Mouse (Mus musculus) heart, embryonic 11.5 days (tissue): ENCODE data around the gene Ints14. TPM values are rescaled to one million over a fixed set of nuclear protein-coding genes. Genes with fewer than 3 reads are reported as not detected.

ENCODE experiments used
- ATAC-seq: fragments of 200-750 bp; cut with Nextera tagmentation; replicated peaks from 2 replicates; pipeline ENCODE4 v1.8.0; 2017; ENCODE audit warnings: moderate library complexity; ENCODE audit not compliant: insufficient number of reproducible peaks, low FRiP score, low TSS enrichment
- H3K27ac ChIP-seq: fragments of 300-500 bp; sonication (generic); 2 replicates; pipeline ENCODE4 v1.5.1; 2014; ENCODE audit warnings: mild to moderate bottlenecking, low read depth, low read length
- H3K27me3 ChIP-seq: fragments of 300-500 bp; sonication (generic); 2 replicates; pipeline ENCODE4 v1.6.1; 2014; ENCODE audit warnings: mild to moderate bottlenecking, low read length, mixed read lengths; ENCODE audit not compliant: control insufficient read depth, insufficient read depth
- H3K36me3 ChIP-seq: fragments of 300-500 bp; sonication (generic); 2 replicates; pipeline ENCODE4 v1.6.1; 2014; ENCODE audit warnings: mild to moderate bottlenecking, low read length, moderate library complexity, mixed read lengths; ENCODE audit not compliant: control insufficient read depth, insufficient read depth
- H3K4me1 ChIP-seq: fragments of 300-500 bp; sonication (generic); 2 replicates; pipeline ENCODE4 v1.6.1; 2014; ENCODE audit warnings: low read length; ENCODE audit not compliant: control insufficient read depth, insufficient read depth
- H3K4me2 ChIP-seq: fragments of 300-500 bp; sonication (generic); 2 replicates; pipeline ENCODE4 v1.6.1; 2014; ENCODE audit warnings: mild to moderate bottlenecking, moderate library complexity
- H3K4me3 ChIP-seq: fragments of 300-500 bp; sonication (generic); 2 replicates; pipeline ENCODE4 v1.5.1; 2014; ENCODE audit warnings: low read depth, low read length
- H3K9ac ChIP-seq: fragments of 300-500 bp; sonication (generic); 2 replicates; pipeline ENCODE4 v1.6.1; 2014; ENCODE audit warnings: mild to moderate bottlenecking, low read depth, low read length, moderate library complexity
- H3K9me3 ChIP-seq: fragments of 300-500 bp; sonication (generic); replicated peaks from 2 replicates; pipeline ENCODE4 v1.6.1; 2016; ENCODE audit warnings: low read length; ENCODE audit not compliant: control insufficient read depth
- WGBS: fragments of 180-500 bp; shearing (Covaris S2); extraction: QIAGEN DNeasy Blood & Tissue Kit; methylation state at CpG from one replicate; pipeline ENCODE4 v1.1.7; 2014; ENCODE audit not compliant: insufficient replicate concordance; 5-methylcytosine and 5-hydroxymethylcytosine counted together
- polyA plus RNA-seq: library from polyadenylated mRNA; unstranded; fragments of >200 nt; fragmentation: Nextera tagmentation; extraction: Ambion mirVana; gene quantifications from 2 replicates; pipeline ENCODE4 v1.2.1, GENCODE M21; 2014

Gene Ints14
- polyA plus RNA-seq, 1 experiment from 2014 or later, result 50.6 TPM

DNA sequence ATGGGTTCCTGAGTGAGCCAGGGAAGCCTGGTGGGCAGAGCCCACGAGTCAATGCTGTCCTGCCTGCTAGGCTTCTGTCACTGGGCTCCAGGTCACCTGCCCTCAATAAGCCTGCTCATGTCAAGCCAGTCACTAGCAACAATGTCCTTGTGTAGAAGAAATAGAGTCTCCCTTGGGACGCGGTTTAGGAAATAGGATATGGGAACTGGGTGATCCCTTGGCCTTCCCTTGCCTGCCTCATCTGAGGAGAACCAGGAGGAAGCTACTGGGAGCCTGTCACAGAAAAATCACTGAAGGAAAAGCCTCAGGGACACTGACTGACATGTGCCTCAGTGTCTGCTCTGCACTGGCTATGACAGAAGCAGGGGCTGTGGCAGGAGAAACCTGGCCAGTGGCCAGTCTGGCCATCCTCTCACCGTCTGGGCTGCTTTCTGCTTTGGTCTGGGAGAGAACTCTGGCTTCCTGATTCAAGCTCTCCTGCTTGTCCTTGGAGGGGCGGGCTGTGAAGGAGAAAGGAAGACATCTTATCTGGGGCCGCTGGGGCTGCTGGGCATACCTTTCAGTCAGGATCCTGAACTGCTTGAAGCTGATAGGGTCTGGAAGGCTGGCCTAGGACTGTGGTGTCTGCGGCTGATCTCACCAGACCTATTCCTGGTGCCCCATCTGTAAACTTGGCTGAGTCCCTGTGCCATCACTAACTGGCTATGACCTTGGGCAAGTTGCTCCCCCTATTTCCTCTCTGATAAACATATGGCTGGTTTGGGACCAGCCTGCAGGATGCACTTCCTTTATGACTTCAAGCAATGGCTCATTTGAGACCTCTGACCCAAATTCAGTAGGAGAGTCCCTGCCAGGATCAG lies 28.7 kb upstream of the Ints14 start:
- H3K4me1 ChIP-seq, result peaks cover 27% of the 10 kb centered on the region

DNA sequence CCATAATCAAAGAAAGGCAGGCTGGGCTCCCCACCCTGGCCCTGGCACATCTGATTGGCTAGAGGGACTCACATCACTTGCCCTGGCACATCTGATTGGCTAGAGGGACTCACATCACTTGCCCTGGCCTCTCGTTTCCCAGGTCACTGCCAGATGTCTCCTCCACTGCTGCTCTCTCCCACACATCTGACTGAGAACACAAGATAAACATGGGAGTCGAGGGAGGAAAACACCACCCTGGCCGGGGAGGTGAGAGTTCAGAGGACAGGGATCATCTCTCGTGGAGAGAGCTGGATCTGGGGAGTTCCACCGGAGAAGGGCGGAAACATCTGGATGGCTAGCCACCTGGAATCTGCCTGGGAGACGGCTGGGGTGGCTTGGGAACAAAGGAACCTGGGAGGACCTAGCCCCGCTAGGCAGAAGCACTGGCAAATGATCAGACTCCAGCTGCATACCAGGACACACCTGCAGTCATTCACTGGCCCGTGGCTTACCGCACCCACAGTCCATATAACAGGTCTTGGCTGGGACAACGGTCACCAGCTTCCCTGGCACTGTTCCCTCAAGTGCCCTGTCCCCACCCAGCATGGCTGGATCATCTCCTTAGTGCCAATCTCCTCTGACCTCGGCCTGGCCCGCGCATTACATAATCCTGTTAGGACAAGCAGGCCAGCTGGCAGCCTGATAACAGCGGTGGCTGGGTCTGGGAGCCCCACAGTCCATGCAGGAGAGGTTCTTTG lies 26.5 kb upstream of the Ints14 start:
- Histone ChIP-seq H3K4me3 (no peak overlapping the region), H3K4me2 (peak overlapping the region; percentile 14), H3K9me3 (no peaks in the 10 kb centered on the region), H3K9ac (no peak overlapping the region), H3K27me3 (no peaks in the 10 kb centered on the region), H3K4me1 (peaks cover 31% of the 10 kb centered on the region), H3K27ac (no peak overlapping the region), H3K36me3 (no peaks in the 10 kb centered on the region)
- WGBS, result 39% methylated on average over 15 of the region's 15 CpGs
- ATAC-seq, result no peak; the same call in 1 of the 2 replicates

More for the DNA sequence above, 28.7 kb upstream of the Ints14 start:
- peak overlapping the region; percentile 60; the same call in 1 of the 2 replicates for H3K27ac ChIP-seq
- no peaks in the 10 kb centered on the region for H3K9me3 ChIP-seq
- no peak overlapping the region for H3K4me2 ChIP-seq
- no peak overlapping the region for H3K4me3 ChIP-seq
- 35% methylated on average over 7 of the region's 7 CpGs for WGBS
- peak; percentile 41; the same call in 1 of the 2 replicates for ATAC-seq
- no peak overlapping the region for H3K9ac ChIP-seq
- H3K36me3 ChIP-seq, result no peaks in the 10 kb centered on the region
- H3K27me3 ChIP-seq, result no peaks in the 10 kb centered on the region

DNA sequence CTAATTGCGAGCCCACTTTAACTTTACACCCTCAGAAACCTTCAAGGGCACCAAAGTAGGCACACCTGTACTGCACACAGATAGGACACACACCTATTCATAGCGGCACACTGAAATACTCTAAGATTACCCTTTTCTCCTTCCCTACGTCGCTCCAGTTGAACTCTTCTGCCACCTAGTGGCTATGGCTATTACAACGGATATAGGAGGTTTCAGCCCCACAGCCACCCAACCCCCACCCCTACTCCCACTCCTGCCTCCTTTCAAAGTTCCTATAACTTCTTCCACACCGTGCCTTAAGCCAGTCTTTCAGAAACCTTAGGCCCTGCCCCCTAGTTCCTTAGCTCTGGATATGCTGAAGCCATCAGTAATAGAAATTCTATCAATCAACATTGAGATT lies 24.2 kb upstream of the Ints14 start:
- peaks cover 35% of the 10 kb centered on the region for H3K4me1 ChIP-seq

DNA sequence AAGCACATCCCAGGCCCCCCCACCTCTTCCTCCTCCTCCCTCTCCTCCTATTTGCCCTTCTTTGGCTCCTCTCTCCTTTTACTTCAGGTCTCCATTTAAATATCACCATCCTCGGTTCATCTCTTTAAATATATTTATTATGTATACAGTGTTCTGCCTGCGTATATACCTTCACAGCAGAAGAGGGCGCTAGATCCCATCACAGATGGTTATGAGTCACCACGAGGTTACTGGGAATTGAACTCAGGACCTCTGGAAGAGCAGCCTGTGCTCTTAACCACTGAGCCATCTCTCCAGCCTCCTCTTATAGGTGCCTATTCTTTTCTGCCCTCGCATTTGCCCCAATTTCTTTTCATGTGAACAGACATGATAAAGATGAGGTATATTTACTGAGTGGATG lies 23.2 kb upstream of the Ints14 start:
- 58% methylated on average over 5 of the region's 5 CpGs for WGBS
- Histone ChIP-seq H3K9ac (no peak overlapping the region), H3K36me3 (no peaks in the 10 kb centered on the region), H3K27ac (no peak overlapping the region), H3K27me3 (0 out of 2 replicates have a peak, but pooled peaks cover 3% of the 10 kb centered on the region), H3K9me3 (no peaks in the 10 kb centered on the region), H3K4me3 (no peak overlapping the region), H3K4me1 (peaks cover 28% of the 10 kb centered on the region), H3K4me2 (no peak overlapping the region)
- ATAC-seq, result no peak

More for the DNA sequence above, 24.2 kb upstream of the Ints14 start:
- Histone ChIP-seq H3K27ac (no peak overlapping the region), H3K27me3 (0 out of 2 replicates have a peak, but pooled peaks cover under 1% of the 10 kb centered on the region), H3K4me2 (no peak overlapping the region), H3K9ac (no peak overlapping the region), H3K9me3 (no peaks in the 10 kb centered on the region), H3K4me3 (no peak overlapping the region), H3K36me3 (no peaks in the 10 kb centered on the region)
- ATAC-seq, result no peak
- 6% methylated on average over 6 of the region's 6 CpGs for WGBS

DNA sequence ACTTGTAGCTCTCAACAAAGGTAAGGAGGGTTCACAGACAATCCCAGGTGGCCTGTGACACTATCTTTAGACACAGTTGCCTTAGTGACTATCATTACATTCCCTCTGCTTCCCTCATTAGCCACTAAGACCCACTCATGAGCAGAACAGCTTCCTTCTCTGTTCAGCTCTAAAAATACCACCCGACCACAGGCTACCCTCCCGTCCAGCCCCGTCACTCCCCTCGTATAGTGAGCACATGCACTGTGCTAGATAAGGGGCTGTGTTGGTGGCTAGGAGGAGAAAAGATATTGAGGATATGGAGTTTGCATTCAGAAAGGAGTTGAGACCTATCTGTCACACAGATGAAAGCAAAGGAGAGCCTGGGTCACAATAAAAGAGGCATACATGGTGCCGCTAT lies 22.2 kb upstream of the Ints14 start:
- H3K4me2 ChIP-seq, result no peak overlapping the region
- 0 out of 2 replicates have a peak, but pooled peaks cover 3% of the 10 kb centered on the region for H3K27me3 ChIP-seq
- WGBS, result 25% methylated on average over 5 of the region's 5 CpGs
- H3K4me3 ChIP-seq, result no peak overlapping the region
- no peaks in the 10 kb centered on the region for H3K9me3 ChIP-seq
- no peak for ATAC-seq
- H3K27ac ChIP-seq, result no peak overlapping the region
- H3K9ac ChIP-seq, result no peak overlapping the region
- H3K36me3 ChIP-seq, result no peaks in the 10 kb centered on the region
- peaks cover 28% of the 10 kb centered on the region for H3K4me1 ChIP-seq

- 0 out of 2 replicates have a peak, but pooled peaks cover 3% of the 10 kb centered on the region for H3K27me3 ChIP-seq
- H3K4me1 ChIP-seq, result peaks cover 22% of the 10 kb centered on the region
- H3K4me2 ChIP-seq, result no peak overlapping the region
- H3K9me3 ChIP-seq, result no peaks in the 10 kb centered on the region
- no peak overlapping the region for H3K4me3 ChIP-seq
- no peak for ATAC-seq
- 55% methylated on average over 4 of the region's 4 CpGs for WGBS
- no peak overlapping the region for H3K9ac ChIP-seq
- no peak overlapping the region for H3K27ac ChIP-seq
- H3K36me3 ChIP-seq, result no peaks in the 10 kb centered on the region
Measured at GRCm38 (mm10) chr9:64939281-64939680, 21.4 kb upstream of the Ints14 start.

GRCm38 (mm10) chr9:64939790-64940189 lies 20.9 kb upstream of the Ints14 start:
- H3K36me3 ChIP-seq, result no peaks in the 10 kb centered on the region
- H3K27ac ChIP-seq, result no peak overlapping the region
- no peak for ATAC-seq
- 86% methylated on average over 2 of the region's 2 CpGs for WGBS
- no peak overlapping the region for H3K4me3 ChIP-seq
- H3K9me3 ChIP-seq, result no peaks in the 10 kb centered on the region
- H3K27me3 ChIP-seq, result peaks cover 6% of the 10 kb centered on the region; the same call in 1 of the 2 replicates
- no peak overlapping the region for H3K4me2 ChIP-seq
- H3K9ac ChIP-seq, result no peak overlapping the region
- H3K4me1 ChIP-seq, result peaks cover 17% of the 10 kb centered on the region

DNA sequence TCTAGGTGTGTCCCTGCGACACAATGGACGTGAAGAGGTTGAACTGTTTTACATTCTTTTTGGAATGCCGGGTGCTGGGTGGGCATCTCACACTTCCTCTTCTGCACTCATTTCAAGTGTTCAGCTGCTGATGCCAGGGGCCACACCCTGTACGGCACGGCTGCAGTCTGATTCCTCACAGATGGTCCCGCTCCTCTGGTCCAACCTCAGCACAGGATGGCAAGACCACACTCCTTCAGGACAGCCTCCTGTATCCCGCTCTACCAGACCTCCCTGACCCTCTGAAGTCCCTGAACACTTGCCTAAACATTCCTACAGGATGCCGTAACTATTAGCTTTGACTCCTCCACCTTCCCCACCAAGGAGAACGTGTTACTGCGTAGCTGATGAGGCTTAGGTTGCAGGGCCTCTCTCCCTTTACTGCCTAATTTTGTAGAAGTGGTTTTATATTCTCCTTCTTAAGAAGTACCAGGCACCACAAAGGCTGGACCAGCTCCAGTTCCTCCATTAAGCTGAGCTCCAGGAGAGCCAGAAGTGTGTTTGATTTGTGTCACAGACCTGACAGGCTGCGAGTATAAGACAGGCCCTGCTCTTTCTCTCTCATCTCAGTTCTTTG lies 19.9 kb upstream of the Ints14 start:
- WGBS, result 61% methylated on average over 11 of the region's 11 CpGs

More for the DNA sequence above, 19.9 kb upstream of the Ints14 start:
- Histone ChIP-seq H3K9ac (no peak overlapping the region), H3K4me3 (no peak overlapping the region), H3K27ac (0 out of 2 replicates have a peak overlapping the region, but pooled peaks have one; percentile 24), H3K4me2 (no peak overlapping the region), H3K4me1 (peaks cover 17% of the 10 kb centered on the region), H3K36me3 (no peaks in the 10 kb centered on the region), H3K27me3 (peaks cover 6% of the 10 kb centered on the region; the same call in 1 of the 2 replicates), H3K9me3 (no peaks in the 10 kb centered on the region)
- ATAC-seq, result no peak
